Mouse (Mus musculus) lung, postnatal 0 days (tissue): ENCODE measurements around the gene Armh4.

Source experiments
- CTCF ChIP-seq: IDR thresholded peaks from 2 replicates; pipeline ENCODE4 v1.5.1; 2016; ENCODE audit warnings: antibody characterized with exemption, mild to moderate bottlenecking
- EP300 ChIP-seq: IDR thresholded peaks from 2 replicates; pipeline ENCODE4 v1.6.1; 2016; ENCODE audit warnings: antibody characterized with exemption, mild to moderate bottlenecking, control low read depth

DNA sequence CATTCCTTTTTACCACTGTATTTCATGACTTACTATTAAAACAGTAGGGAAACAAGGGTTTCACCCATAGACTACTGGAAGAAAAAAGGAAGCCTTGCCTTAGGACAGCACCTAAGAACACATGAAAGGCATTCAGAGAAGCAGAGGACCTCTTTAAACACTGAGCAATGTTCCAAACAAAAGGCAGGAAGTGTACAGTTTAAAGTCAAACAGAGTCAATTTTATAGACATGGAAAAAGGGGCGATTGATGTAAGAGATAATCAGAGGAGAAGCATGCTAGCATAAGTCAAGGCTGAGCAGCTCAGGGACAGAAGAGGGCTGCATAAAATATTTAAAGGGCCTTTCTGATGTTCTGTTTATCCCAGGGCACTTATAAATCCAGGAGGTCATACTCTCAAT lies 61.9 kb downstream of the Armh4 start:
- TF ChIP-seq CTCF: no peak
- no peak for TF ChIP-seq EP300
